Mouse (Mus musculus) liver, embryonic 14.5 days (tissue): ENCODE results near the gene Zfp385b. TPM values are rescaled to one million over a fixed set of nuclear protein-coding genes. Genes with fewer than 3 reads are reported as not detected.

Experiments
- ATAC-seq: fragments of 200-750 bp; cut with Nextera tagmentation; 2 replicates; pipeline ENCODE4 v1.8.0; 2017; ENCODE audit warnings: moderate number of reproducible peaks, mild to moderate bottlenecking, moderate library complexity; ENCODE audit not compliant: insufficient read depth
- DNase-seq, 3 experiments: peaks; one replicate each; pipeline ENCODE4 v3.0.0-alpha.2; 2012 to 2013; ENCODE audit warnings: low read depth in 3 of 3, low spot score in 3 of 3
- H3K27ac ChIP-seq: fragments of 300-500 bp; sonication (generic); 2 replicates; pipeline ENCODE4 v1.5.1; 2014; ENCODE audit warnings: moderate library complexity, mild to moderate bottlenecking, control low read depth, inconsistent platforms
- H3K27me3 ChIP-seq: fragments of 300-500 bp; sonication (generic); 2 replicates; pipeline ENCODE4 v1.6.1; 2014; ENCODE audit warnings: mild to moderate bottlenecking, low read length, moderate library complexity; ENCODE audit not compliant: control insufficient read depth, insufficient read depth
- H3K36me3 ChIP-seq: fragments of 300-500 bp; sonication (generic); replicated peaks from 2 replicates; pipeline ENCODE4 v1.6.1; 2014; ENCODE audit warnings: low read depth; ENCODE audit not compliant: control insufficient read depth, insufficient read depth
- H3K4me1 ChIP-seq, 2 experiments: fragments of 200-500 bp in 1 of 2; fragments of 300-500 bp in 1 of 2; sonication (generic) in 1 of 2; replicated peaks; 2 replicates each; pipeline ENCODE4 v1.6.1; 2012 to 2014; ENCODE audit warnings: antibody characterized with exemption in 1 of 2, inconsistent platforms in 1 of 2, low read length in 1 of 2; ENCODE audit not compliant: control insufficient read depth in 2 of 2, insufficient read depth in 2 of 2
- H3K4me2 ChIP-seq: fragments of 300-500 bp; sonication (generic); 2 replicates; pipeline ENCODE4 v1.6.1; 2014; ENCODE audit warnings: low read depth, mild to moderate bottlenecking, control low read depth, moderate library complexity
- H3K4me3 ChIP-seq, 2 experiments: fragments of 200-500 bp in 1 of 2; fragments of 300-500 bp in 1 of 2; sonication (generic) in 1 of 2; 2 replicates each; pipeline ENCODE4 v1.5.1; 2012 to 2014; ENCODE audit warnings: low read depth in 2 of 2, low read length in 2 of 2, mild to moderate bottlenecking in 2 of 2, control low read depth in 1 of 2, inconsistent platforms in 1 of 2, moderate library complexity in 1 of 2; ENCODE audit not compliant: insufficient read depth in 1 of 2
- H3K9ac ChIP-seq: fragments of 300-500 bp; sonication (generic); replicated peaks from 2 replicates; pipeline ENCODE4 v1.6.1; 2014; ENCODE audit warnings: mild to moderate bottlenecking, control low read depth, moderate library complexity
- H3K9me3 ChIP-seq: fragments of 300-500 bp; sonication (generic); 2 replicates; pipeline ENCODE4 v1.6.1; 2016; ENCODE audit warnings: low read length, mixed read lengths; ENCODE audit not compliant: control insufficient read depth
- CTCF ChIP-seq: IDR thresholded peaks from 2 replicates; pipeline ENCODE4 v1.5.1; 2016; ENCODE audit warnings: antibody characterized with exemption, low read depth, control low read depth
- EP300 ChIP-seq: IDR thresholded peaks from 2 replicates; pipeline ENCODE4 v1.6.1; 2016; ENCODE audit warnings: antibody characterized with exemption, low read depth
- WGBS: fragments of 180-500 bp; shearing (Covaris S2); extraction: QIAGEN DNeasy Blood & Tissue Kit; methylation state at CpG from one replicate; pipeline ENCODE4 v1.1.7; 2014; ENCODE audit not compliant: insufficient replicate concordance; 5-methylcytosine and 5-hydroxymethylcytosine counted together
- polyA plus RNA-seq, 2 experiments: library from polyadenylated mRNA; depleted of rRNA in 1 of 2; stranded (reverse) in 1 of 2; unstranded in 1 of 2; fragments of >200 nt; fragmentation: Nextera tagmentation in 1 of 2; extraction: Ambion mirVana in 1 of 2; gene quantifications; 2 replicates each; pipeline versions ENCODE4 v1.2.1 to v1.2.3; 2012 to 2014

The Zfp385b gene
- polyA plus RNA-seq, 2 experiments: 2.8 TPM

DNA sequence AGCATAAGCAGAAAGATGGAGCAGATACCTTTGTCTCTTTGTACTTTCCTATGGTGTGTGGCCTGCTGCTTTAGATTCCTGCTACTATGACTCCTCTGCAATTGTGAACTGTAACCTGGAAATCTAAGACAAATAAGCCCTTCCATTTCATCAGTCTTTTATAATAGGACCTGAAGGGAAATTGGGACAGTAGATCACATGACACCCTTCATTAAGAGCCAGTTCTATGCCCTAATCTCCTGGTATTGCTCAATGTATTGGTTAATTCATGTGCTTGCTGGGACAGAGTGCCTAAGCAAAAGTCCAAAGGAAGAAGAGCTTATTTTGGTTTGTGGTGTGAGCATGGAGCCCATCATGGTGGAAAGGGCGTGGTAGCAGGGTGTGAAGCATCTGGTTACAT is 19.2 kb upstream of the Zfp385b start:
- Histone ChIP-seq H3K9me3 (no peaks in the 10 kb centered on the region), H3K27ac (no peak overlapping the region), H3K27me3 (no peaks in the 10 kb centered on the region), H3K4me3 (no peak overlapping the region), H3K4me2 (no peak overlapping the region), H3K36me3 (no peaks in the 10 kb centered on the region), H3K4me1 (no peaks in the 10 kb centered on the region), H3K9ac (no peak overlapping the region)
- ATAC-seq (no peak), DNase-seq (no peak)
- no peak for TF ChIP-seq EP300
- no peak for TF ChIP-seq CTCF
- WGBS: 35% methylated on average over 1 of the region's 1 CpGs

DNA sequence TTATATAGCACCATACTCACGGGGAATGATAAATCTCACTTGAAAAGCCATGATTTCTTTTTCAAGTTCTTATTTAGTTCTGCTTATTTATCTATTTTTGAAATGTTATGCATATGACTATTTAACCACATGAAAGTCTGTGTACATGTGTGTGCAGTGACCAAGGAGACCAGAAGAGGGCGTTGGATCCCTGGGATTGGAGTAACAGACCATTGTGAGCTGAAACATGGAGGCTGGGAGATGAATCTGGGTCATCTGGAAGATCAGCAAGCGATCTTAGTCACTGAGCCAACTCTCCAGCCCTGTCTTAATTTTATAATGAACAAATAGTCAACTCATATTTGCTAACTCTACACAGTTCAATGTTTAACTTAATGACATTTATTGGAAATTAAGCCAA is 16.3 kb upstream of the Zfp385b start:
- WGBS: 34% methylated on average over 3 of the region's 3 CpGs
- Histone ChIP-seq H3K9me3 (no peaks in the 10 kb centered on the region), H3K9ac (no peak overlapping the region), H3K27ac (no peak overlapping the region), H3K4me1 (no peaks in the 10 kb centered on the region), H3K4me2 (no peak overlapping the region), H3K27me3 (no peaks in the 10 kb centered on the region), H3K4me3 (no peak overlapping the region), H3K36me3 (no peaks in the 10 kb centered on the region)
- no peak for TF ChIP-seq EP300
- no peak for TF ChIP-seq CTCF
- no peak for ATAC-seq
- no peak for DNase-seq

DNA sequence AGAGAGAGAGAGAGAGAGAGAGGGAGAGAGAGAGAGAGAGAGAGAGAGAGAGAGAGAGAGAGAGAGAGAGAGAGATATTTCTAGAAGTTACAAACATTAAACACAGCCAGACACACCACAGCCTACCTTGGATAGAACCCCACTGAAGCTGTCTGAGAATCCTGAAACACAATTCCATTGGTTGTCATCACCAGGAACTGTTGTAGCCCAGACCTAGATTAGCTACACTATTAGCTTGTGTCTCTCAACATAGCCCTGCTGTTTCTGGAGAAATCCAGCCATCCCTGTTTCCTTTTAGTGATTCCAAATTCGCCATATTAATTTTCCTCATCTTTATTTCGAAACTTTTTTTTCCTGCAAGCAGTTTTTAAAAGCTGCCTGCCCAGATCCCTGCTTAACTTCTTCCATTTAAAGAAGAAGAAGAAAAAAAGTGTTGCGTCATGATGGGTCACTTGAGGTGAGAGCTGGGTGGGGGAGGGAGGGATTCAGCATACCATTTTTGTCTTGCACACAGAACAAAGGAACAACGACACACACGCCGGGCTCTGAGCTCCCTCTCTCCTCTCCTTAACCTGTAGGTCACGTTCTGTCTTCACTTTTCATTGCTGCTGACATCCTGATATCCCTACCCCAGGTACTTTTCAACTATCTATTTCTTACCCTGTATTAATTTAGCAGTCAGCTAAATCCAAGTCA is 6.8 kb upstream of the Zfp385b start:
- Histone ChIP-seq H3K27me3 (no peaks in the 10 kb centered on the region), H3K4me2 (no peak overlapping the region), H3K27ac (no peak overlapping the region), H3K4me3 (no peak overlapping the region), H3K4me1 (no peaks in the 10 kb centered on the region), H3K36me3 (no peaks in the 10 kb centered on the region), H3K9ac (no peak overlapping the region), H3K9me3 (no peaks in the 10 kb centered on the region)
- no peak for DNase-seq
- TF ChIP-seq CTCF (no peak), EP300 (no peak)
- 46% methylated on average over 7 of the region's 7 CpGs for WGBS
- ATAC-seq: no peak

DNA sequence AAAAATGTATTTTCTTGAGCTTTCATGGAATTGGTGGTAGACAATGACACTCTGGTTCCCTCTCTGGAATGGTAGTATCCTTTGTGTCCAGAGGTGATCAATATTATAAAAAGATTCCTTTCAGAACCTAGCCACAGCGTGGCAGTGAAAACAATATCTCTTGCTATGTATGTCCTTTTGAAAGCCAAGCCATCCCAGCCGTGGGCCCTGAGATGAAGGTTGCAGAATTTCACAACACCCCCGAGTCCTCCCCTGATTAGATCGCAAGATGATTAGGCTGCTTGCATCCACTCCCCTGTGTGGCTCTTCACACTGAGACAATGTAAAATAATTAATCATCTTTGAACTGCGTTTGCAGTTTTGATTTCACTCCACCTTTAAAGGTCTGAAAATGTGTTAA is 3.6 kb upstream of the Zfp385b start:
- WGBS: 59% methylated on average over 5 of the region's 5 CpGs
- no peak overlapping the region for H3K4me2 ChIP-seq
- no peak overlapping the region for H3K4me3 ChIP-seq
- no peaks in the 10 kb centered on the region for H3K9me3 ChIP-seq
- ATAC-seq (no peak), DNase-seq (no peak)
- H3K9ac ChIP-seq: no peak overlapping the region
- H3K27ac ChIP-seq: no peak overlapping the region
- H3K27me3 ChIP-seq: peaks cover 2% of the 10 kb centered on the region; the same call in 1 of the 2 replicates
- H3K36me3 ChIP-seq: no peaks in the 10 kb centered on the region
- no peaks in the 10 kb centered on the region for H3K4me1 ChIP-seq
- no peak for TF ChIP-seq CTCF
- no peak for TF ChIP-seq EP300

GRCm38 (mm10) chr2:77817357-77817894 is 2.0 kb downstream of the Zfp385b start:
- Histone ChIP-seq H3K4me3 (no peak overlapping the region), H3K27ac (no peak overlapping the region), H3K9ac (no peak overlapping the region), H3K27me3 (peaks cover 32% of the 10 kb centered on the region), H3K4me2 (peak overlapping the region; percentile 49; the same call in 1 of the 2 replicates), H3K36me3 (no peaks in the 10 kb centered on the region), H3K4me1 (no peaks in the 10 kb centered on the region), H3K9me3 (no peaks in the 10 kb centered on the region)
- DNase-seq (no peak), ATAC-seq (no peak)
- TF ChIP-seq EP300 (no peak), CTCF (no peak)
- WGBS: 31% methylated on average over 12 of the region's 12 CpGs
